Mouse (Mus musculus) layer of hippocampus, adult 8-10 months (tissue): ENCODE data around the gene Pcbd2. TPM values are rescaled to one million over a fixed set of nuclear protein-coding genes. Genes with fewer than 3 reads are reported as not detected.

Experiments
- DNase-seq, 2 experiments: peaks; one replicate each; pipeline ENCODE4 v3.0.0; 2022; ENCODE audit warnings: low spot score in 2 of 2
- total RNA-seq, 4 experiments: library from RNA; stranded (reverse); gene quantifications; 2 replicates each; pipeline ENCODE4 v1.2.4; 2022

The Pcbd2 gene
- total RNA-seq, 4 experiments from 2014 or later: 28.8 to 41.8 (median 38.5) TPM

DNA sequence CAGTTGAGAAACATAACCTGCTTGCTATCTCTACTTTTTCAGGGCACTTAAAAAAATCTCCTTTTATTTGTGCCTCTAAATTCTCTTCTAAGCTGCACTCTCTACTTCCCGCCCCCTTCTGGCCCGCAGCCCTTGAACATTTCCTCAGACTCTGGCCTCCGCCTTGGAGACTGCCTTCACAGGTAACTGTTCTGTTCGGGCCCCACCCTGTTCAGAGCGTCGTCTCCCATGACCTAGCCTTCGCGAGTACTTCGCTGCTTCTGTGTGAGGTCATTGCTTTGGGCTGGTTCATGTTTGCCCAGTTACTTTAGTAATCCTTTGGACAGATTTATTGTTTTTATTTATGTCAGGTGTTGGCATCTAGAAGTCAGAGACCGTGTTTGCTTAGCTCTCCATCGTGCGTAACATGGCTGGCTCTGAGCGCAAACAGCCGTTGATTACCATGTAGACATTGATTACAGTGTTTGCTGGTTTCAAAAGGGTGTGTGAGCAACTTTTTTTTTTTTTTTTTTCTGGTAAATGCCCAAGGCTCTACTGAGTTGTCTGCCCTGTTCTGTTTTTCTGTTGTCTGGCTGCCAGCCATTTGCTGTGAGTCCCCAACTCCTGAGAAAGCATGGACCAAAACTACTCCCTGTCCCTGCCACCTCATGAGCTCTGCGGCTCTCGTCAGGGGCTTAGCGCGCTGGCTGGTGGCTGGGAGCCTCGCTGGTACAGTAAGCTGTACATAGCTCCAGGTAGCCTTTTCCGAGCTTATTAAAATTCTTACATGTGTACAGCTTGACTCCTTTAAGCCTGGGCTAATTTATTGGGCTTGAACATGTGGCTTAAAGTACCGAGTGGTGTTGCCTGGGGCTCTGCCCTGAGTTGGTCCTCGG, 6.7 kb downstream of the Pcbd2 start:
- DNase-seq: no peak

DNA sequence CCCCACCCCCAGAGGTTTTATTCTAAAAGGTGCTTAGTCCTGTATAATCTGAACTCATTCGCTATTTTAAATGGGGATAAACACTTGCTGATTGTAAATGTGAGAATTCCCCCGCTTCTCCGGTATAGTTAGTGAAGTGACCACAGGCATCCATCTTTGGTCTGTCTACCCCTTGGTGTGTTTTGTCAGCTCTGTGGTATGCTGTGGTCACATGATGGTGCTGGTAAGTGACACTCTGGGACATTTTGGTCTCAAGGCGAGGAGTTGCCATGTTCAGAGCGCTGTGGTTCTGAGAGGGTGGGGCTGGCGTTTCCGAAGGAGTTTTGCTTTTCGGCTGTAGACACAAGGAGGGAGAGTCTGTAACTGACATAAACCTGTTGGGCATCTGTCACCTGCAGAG, 10.7 kb downstream of the Pcbd2 start:
- no peak for DNase-seq

DNA sequence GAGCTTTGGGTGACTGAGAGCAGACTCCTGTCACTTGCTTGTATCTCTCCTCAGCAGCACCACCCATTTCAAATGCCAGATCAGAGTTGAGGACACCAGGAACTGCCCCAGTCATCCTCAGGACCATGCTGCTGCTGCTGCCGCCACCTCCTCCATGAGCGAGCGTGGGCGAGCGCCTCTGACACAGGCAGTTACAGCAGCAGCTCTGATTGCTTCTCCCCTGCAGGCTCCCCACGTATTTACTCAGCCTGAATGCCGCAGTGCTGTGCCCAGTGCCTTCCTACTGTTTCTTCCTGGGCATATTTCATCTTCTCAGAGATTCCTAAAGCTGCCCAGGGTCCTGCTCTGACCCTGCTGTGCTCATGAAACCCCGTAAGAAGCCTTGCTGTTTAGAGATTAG, 15.1 kb downstream of the Pcbd2 start:
- DNase-seq: no peak

DNA sequence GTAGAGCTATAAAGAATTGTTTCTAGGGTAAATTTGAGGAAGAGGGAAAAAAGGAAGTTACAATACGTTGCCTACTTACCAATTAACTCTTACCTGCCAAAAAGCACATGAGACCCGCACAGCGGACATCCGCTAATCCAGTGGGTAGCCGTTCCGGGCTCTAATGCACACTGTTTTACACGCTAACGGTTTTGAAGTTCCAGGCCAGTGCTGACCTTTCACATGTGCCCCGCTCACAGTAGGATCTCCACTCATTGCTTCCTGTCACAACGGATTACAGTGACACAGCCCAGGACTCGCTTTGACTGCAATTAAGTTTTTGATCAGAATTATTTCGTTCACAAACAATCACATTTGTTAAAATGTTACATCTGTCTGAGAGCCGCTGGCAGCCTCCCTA, 27.2 kb downstream of the Pcbd2 start:
- no peak for DNase-seq

DNA sequence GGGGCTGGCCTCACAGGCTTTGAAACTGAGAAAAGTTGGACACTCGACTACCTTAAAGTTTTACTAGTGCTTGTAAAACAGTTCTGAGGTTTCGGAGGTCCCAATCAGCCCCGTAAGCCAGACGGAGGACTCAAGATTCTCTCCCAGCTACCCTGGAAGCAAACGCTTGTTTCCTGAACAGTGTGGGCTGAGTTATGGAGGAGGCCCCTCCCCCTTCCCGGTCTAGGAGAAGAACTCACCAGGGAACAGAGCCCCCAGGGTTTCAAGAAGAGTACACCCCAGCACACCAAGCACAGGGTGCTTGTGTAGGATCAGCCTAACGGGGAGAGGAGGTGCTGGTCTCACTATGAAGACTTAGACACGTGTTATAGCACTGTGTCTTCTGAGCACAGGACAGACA, 29.6 kb downstream of the Pcbd2 start:
- DNase-seq: no peak

DNA sequence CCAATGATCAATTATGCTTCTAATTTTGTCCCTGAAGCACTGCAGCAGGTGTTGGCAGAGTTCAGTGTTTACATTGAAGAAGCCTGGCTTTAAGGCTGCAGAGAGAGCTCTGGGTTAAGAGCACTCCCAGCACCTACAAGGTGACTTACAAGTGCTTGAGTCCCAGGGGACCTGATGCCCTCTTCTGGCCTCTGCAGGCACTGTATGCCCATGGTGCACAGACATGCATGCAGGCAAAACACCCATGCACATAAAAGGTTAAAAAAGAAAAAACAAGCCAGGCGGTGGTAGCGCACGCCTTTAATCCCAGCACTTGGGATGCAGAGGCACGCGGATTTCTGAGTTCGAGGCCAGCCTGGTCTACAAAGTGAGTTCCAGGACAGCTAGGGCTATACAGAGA, 30.5 kb downstream of the Pcbd2 start:
- no peak for DNase-seq

DNA sequence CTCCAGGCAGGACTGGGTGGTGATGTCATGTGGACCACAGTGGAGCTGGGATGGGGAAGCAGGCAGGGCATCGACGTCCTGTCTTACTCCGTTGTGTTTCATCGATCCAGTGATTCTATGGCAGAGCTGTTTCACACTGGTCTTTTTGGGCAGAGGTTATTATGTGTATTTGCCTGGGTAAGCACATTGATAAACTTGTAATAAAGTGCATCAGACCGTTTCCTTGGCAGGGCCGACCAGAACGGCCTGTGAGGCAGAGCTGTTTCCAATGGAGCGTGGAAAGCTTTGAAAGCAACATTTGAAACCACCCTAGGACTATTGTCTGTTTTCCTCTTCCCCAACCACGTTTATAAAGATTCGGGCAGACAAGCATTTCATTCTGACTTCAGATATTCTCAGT, 33.4 kb downstream of the Pcbd2 start:
- no peak for DNase-seq

DNA sequence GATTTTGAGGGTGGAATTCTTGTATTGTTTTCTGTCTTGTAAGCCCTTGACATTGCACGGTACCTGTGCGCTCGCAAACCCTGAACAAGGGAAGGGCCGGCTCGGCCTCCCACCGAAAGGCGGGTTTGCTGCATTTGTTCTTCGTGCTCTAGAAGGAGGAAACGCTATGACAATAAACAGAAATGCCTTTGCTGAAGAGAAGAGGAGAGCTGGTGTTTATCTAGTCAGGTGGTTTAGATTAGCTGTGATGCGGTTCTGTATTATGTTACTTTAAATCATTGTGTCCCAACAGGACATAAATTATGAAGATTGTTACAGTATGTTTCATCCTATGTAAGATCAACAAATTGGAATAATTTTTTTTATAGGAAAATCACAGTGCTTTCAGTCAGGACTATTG, 34.3 kb downstream of the Pcbd2 start:
- no peak for DNase-seq

DNA sequence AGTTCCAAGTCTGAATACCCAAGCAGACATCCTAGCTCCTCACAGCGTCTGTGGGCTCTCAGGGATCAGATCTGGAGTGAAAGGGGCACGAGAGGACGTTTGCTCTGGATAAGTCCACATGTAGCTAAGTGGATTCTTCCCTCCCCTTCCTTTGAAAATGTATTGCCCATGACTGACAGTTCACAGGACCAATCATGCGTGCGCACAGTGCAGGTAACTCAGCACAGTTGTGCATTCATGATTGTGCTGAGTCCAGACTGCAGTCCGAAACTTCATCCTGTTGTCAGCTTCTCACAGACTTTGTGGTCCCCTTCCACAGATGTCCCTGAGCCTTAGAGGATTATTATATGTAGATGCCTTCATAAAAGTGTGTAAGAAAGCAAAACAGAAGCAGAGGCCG, 47.2 kb downstream of the Pcbd2 start:
- DNase-seq: no peak

DNA sequence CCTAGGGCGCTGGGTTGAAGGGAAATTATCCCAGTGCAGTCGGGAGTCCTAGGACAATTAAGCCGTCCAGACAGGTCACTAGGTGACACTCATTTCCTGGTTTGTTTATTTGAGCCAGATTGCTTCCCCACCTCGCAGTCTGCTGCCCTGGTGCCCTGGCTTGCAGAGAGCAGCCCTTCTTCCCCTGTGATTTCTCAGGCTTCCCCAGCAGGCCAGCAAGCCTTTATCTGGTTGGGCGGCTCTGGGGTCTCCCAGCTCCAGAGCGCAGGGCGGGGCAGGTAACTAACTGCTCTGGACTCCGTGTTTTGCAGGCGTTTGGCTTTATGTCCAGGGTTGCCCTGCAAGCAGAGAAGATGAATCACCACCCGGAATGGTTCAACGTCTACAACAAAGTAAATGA, 47.9 kb downstream of the Pcbd2 start:
- no peak for DNase-seq

DNA sequence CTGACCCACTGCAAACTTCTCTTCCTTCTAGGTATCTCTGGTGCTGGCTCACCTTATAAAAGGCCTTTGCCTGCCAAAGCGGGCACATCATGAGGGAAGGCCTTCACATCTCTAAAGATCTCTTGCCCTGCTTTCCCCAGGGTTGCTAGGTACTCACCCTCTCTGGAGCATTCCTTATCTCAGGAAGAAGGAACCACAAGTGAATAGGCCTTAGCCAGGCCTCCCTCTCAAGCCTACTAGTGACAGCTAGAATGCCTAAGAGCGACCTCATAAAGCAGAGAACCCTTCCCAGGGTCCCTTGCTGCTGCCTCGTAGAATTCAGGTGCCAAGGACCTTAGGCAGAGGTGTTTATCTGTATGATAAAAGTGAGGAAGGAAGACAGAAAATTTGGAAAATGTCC, 57.1 kb downstream of the Pcbd2 start, which contains the start of gene Catsper3:
TSS of gene Catsper3 (plus strand) at position 301 of the 400 bp plus-strand sequence.
- no peak for DNase-seq

DNA sequence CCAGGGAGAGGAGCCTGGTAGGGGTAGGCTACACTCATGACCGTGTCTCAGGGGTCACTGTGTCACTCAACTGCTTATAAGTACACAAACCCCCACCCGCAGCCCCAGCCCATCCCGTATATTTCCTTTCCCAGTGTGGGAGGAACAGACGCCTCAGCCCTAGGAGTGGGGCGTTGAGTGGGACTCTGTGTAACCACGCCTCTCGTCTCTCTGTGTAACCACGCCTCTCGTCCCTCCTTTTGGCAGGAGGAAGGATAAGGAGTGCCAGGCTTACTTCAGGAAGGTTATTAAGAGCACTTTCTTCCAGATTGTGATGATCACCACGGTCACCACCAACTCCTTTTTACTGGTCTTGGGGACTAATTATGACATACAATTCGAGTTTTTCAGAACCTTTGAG, 59.0 kb downstream of the Pcbd2 start:
- DNase-seq: no peak

DNA sequence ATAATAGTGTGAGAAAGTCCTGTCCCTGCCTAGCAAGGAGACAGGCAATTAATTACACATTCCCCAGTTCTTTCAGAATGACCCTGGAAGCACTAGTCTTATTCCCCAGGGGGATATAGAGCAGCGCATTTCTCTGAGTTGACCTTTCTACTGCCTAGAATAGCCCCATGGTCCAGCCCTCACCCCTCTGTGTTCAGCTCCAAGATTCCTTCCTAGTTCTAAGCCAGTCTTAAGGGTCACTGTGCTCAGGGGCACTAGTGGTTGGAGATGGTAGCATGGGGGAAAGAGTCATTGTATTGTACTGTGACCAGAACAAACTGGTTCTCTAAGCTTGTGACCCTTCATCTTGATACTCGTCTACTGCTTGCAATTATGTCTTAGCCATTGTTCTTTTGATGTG, 74.1 kb downstream of the Pcbd2 start:
- no peak for DNase-seq

DNA sequence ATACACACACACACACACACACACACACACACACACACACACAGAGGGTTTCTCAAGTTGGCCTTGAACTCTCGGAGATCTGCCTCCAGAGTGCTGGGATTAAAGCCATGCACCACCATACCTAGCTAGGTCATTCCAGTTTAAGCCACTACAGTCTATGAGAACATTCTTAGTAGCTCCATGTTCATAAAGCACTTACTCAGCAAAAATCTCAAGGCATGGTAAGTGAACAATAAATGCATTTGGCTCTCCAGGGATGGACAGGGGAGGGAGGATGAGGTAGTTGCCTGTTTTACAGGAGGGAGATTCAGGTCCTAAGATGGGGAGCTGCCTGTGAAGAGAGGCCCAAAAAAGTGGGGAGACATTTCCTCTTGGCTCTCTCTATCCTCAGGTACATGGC, 76.8 kb downstream of the Pcbd2 start:
- no peak for DNase-seq

DNA sequence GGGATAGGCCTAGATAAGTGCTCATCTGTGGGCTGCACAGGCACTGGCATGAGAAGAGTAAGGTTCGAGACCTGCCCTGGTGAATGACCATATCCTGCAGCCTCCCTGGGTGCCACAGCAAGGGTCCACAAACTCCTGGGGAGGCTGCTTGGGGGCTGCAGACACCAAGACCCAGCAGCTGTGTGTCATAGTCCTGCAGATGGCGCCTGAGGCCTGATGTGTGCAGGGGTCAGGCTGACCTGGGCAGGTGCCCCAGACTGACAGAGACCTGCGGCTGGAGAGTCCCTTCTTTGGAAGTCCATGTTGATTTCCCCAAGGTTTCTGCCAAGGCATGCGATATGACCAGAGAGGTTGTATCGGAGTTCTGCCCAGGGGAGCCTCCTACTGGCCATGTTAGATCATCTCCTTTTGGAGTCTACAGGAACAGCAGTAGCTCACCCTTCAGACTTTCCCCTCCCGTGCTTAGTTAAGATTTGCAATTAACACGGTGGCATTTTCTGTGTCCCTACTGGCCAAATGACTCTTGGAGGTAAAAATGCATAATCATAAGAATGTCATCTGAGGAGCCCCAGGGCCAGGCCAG, 82.0 kb downstream of the Pcbd2 start:
- no peak for DNase-seq

DNA sequence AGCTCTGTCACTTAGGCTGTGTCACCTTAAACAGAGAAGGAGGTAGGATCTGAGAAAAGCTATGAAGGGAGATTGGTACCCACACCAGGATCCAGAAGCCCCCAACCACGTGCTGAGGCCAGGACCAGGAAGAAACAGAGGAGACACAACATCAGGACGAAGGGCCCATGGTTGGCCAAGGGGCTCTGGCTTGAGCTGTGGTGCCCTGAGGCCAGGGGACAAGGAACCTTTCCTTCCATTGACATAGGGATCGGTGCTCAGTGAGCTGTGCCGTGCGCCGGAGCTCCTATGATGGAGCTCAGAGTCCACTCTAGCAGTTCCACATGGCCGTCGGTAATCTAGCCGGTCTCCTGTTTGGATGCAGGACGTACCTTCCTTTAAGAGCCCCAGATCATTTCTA, 82.5 kb downstream of the Pcbd2 start:
- no peak for DNase-seq

DNA sequence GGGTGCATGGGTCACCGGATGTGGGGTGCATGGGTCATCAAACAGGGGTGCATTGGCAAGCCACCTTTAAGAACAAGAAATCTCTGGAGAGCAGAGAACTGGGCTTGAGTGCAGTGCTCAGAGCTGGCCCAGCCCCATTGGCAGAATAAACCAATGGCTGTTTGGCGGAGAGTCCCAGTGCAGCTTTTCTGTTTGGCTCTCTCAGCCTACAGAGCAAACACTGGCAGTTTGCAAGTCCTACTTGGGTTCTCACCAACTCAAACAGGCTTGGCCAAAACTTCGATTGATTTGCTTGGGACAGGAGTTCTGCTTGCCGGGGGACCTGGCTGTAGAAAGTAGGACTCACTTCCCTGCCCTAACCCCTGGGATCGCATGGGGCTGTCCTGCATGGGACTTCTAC, 83.8 kb downstream of the Pcbd2 start:
- DNase-seq: peak in 1 of 2 experiments; percentile 20

DNA sequence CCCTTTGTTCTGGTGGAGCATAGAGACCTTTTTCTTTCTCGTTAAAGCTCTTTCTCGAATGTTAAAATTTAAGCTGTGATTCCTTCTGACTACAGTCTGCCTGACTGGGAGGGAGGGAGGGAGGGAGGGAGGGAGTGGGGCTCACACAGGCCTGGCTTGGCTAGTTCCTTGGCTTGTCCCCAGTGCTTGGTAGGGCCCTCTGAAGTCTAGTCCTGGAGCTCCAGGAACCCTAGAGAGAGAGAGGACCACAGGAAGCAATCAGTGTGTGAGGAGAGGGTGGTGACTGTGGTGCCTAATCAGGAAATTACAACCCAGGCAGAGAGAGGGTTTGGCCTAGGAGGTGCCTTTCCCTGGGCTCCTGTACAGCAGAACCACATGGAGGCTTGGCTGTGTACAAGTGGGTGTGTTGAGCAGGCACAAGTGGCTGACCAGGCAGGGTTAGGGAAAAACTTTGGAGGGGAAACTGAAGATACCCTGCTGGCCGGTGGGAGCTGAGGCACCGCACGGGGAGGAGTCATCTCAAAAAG, 86.4 kb downstream of the Pcbd2 start:
- DNase-seq: no peak

DNA sequence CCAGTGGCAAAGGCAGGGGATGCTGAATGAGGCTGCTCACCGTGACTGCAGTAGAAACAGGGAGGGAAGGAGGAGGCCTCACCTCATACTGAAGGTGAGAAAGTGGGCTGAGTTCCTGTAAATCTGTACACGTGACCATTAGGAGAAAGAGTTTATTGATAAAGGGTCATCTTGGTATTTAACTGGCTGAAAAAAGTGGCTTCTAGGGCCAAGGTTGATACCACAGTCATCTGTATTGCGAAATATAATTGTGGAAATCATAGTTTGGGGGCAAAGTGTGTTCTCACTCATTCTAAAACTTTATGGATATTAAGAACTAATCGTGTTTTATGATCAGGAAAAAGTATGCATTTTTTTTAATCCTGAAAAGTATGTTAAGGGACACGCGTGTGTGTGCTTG, 87.7 kb downstream of the Pcbd2 start:
- no peak for DNase-seq

DNA sequence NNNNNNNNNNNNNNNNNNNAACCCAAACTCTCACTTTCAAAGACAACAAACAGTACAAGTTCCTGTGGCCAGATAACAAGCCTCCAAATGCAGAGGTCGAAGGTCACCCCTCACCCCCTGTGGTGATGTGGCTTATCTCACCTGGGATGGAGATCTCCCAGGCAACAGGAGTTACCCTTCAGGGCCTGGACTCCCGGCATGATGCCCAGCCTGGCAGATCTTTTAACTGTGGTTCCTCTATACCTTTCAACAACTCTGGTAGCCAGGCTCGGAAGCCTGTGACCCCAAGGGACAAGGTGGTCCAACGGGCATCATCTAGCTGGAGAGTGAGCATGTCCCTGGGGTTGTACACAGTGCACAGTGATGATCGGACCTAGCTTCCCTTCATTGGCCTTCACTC, 95.3 kb downstream of the Pcbd2 start:
- DNase-seq: no peak

DNA sequence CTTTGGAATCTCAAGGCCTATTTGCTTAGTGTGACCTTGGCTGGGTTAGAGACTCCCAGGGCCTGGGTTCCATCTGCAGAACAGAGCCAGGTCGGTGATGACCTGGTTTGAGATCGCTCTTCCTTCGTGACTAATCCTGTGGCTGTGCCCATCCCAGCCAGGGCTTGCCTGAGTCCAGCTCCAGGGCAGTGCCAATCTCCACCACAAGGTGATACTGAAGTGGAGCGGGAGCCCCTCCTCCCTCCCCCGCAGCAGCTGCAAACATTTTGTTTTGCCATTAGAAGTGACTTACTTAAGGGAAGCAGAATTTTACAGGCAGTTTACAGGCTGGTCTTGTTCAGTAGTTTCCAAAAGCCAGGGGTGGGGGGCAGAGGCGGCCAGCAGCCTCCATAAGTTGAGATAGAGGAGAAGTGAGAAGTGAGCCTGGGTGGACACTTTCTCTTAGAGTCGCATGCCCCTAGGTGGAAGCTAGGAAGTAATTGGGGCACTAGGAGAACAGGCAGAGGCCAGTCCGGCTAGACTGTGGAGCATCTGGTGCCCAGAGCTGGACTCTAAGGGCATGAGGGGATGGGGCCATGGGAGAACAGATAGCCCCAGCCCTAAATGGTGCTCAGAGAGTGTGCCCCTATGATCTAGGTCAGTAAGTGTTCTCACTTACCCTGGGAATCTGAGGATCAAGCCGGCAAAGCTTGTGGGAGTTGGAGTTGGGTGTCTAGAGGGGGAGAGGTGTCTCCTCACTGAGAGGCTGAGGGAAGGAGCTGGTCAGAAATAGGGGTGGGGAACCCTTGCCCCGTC, 97.2 kb downstream of the Pcbd2 start:
- DNase-seq: no peak

DNA sequence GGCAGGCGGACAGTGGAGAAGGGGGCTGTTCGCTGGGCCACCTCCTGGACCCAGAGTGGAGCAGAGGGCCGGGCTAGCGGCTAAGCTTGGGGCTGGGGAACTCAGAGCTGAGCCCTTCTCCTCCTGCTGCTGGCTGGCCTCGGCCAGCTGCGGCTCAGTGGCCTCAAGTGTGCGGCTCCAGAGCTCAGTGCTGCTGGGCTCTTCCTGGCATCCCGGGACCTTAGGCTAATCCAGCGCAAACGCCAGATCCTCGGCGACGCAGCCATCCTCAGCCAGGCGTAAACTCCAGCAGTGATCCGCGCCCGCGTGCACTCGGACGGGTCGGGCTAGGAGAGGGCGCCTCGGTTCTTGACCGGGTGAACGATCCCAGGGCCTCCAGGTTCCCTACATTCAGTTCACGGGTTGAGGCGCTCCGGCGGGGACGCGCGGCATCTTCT, 98.1 kb downstream of the Pcbd2 start:
- no peak for DNase-seq
